Mouse (Mus musculus): ENCODE results near the gene Nod1. TPM values are rescaled to one million over a fixed set of nuclear protein-coding genes. Genes with fewer than 3 reads are reported as not detected.

Gene Nod1
- polyA plus RNA-seq, 1 experiment from 2014 or later: 1.7 TPM

- no peaks in the 10 kb centered on the region for H3K36me3 ChIP-seq (ENCODE audit: control insufficient read depth, insufficient read depth, low read length)
- H3K9ac ChIP-seq (replicated peaks; ENCODE audit: low read depth, low read length): no peak overlapping the region
- ATAC-seq (ENCODE audit: low read depth): no peak
- H3K4me3 ChIP-seq (ENCODE audit: low read depth, low read length): no peak overlapping the region
- no peaks in the 10 kb centered on the region for H3K4me1 ChIP-seq (ENCODE audit: control insufficient read depth, insufficient read depth, low read length)
- 61% methylated on average over 2 of the region's 2 CpGs for WGBS
- H3K4me2 ChIP-seq (ENCODE audit: low read depth, low read length): no peak overlapping the region
- no peaks in the 10 kb centered on the region for H3K9me3 ChIP-seq (ENCODE audit: control insufficient read depth, low read length)
- no peak overlapping the region for H3K27ac ChIP-seq (ENCODE audit: low read depth, low read length)
- no peaks in the 10 kb centered on the region for H3K27me3 ChIP-seq (ENCODE audit: control insufficient read depth, insufficient read depth, low read length)
Observed at GRCm38 (mm10) chr6:54969801-54970200, 2.6 kb downstream of the Nod1 start.

- Histone ChIP-seq H3K9ac (replicated peaks; ENCODE audit: low read depth, low read length) (no peak overlapping the region), H3K4me3 (ENCODE audit: low read depth, low read length) (no peak overlapping the region), H3K9me3 (ENCODE audit: control insufficient read depth, low read length) (no peaks in the 10 kb centered on the region), H3K4me1 (ENCODE audit: control insufficient read depth, insufficient read depth, low read length) (no peaks in the 10 kb centered on the region), H3K27ac (ENCODE audit: low read depth, low read length) (no peak overlapping the region), H3K4me2 (ENCODE audit: low read depth, low read length) (no peak overlapping the region), H3K27me3 (ENCODE audit: control insufficient read depth, insufficient read depth, low read length) (no peaks in the 10 kb centered on the region), H3K36me3 (ENCODE audit: control insufficient read depth, insufficient read depth, low read length) (no peaks in the 10 kb centered on the region)
- 40% methylated on average over 10 of the region's 10 CpGs for WGBS
- no peak for ATAC-seq (ENCODE audit: low read depth)
Observed at GRCm38 (mm10) chr6:54967591-54967990, 4.8 kb downstream of the Nod1 start.

- H3K4me3 ChIP-seq (ENCODE audit: low read depth, low read length): no peak overlapping the region
- no peak overlapping the region for H3K9ac ChIP-seq (replicated peaks; ENCODE audit: low read depth, low read length)
- H3K4me1 ChIP-seq (ENCODE audit: control insufficient read depth, insufficient read depth, low read length): no peaks in the 10 kb centered on the region
- no peak for ATAC-seq (ENCODE audit: low read depth)
- no peaks in the 10 kb centered on the region for H3K9me3 ChIP-seq (ENCODE audit: control insufficient read depth, low read length)
- no peak overlapping the region for H3K4me2 ChIP-seq (ENCODE audit: low read depth, low read length)
- no peak overlapping the region for H3K27ac ChIP-seq (ENCODE audit: low read depth, low read length)
- no peaks in the 10 kb centered on the region for H3K27me3 ChIP-seq (ENCODE audit: control insufficient read depth, insufficient read depth, low read length)
- no peaks in the 10 kb centered on the region for H3K36me3 ChIP-seq (ENCODE audit: control insufficient read depth, insufficient read depth, low read length)
- 60% methylated on average over 5 of the region's 5 CpGs for WGBS
Observed at GRCm38 (mm10) chr6:54965234-54965633, 7.2 kb downstream of the Nod1 start.

- 55% methylated on average over 1 of the region's 1 CpGs for WGBS
- Histone ChIP-seq H3K27me3 (ENCODE audit: control insufficient read depth, insufficient read depth, low read length) (no peaks in the 10 kb centered on the region), H3K9ac (replicated peaks; ENCODE audit: low read depth, low read length) (no peak overlapping the region), H3K4me2 (ENCODE audit: low read depth, low read length) (no peak overlapping the region), H3K36me3 (ENCODE audit: control insufficient read depth, insufficient read depth, low read length) (no peaks in the 10 kb centered on the region), H3K9me3 (ENCODE audit: control insufficient read depth, low read length) (no peaks in the 10 kb centered on the region), H3K4me3 (ENCODE audit: low read depth, low read length) (no peak overlapping the region), H3K4me1 (ENCODE audit: control insufficient read depth, insufficient read depth, low read length) (no peaks in the 10 kb centered on the region), H3K27ac (ENCODE audit: low read depth, low read length) (no peak overlapping the region)
- no peak for ATAC-seq (ENCODE audit: low read depth)
Observed at GRCm38 (mm10) chr6:54964755-54965154, 7.7 kb downstream of the Nod1 start.

- no peaks in the 10 kb centered on the region for H3K4me1 ChIP-seq (ENCODE audit: control insufficient read depth, insufficient read depth, low read length)
- H3K9ac ChIP-seq (replicated peaks; ENCODE audit: low read depth, low read length): no peak overlapping the region
- no peaks in the 10 kb centered on the region for H3K27me3 ChIP-seq (ENCODE audit: control insufficient read depth, insufficient read depth, low read length)
- 89% methylated on average over 2 of the region's 2 CpGs for WGBS
- H3K36me3 ChIP-seq (ENCODE audit: control insufficient read depth, insufficient read depth, low read length): no peaks in the 10 kb centered on the region
- no peak overlapping the region for H3K4me2 ChIP-seq (ENCODE audit: low read depth, low read length)
- H3K4me3 ChIP-seq (ENCODE audit: low read depth, low read length): no peak overlapping the region
- no peak for ATAC-seq (ENCODE audit: low read depth)
- no peaks in the 10 kb centered on the region for H3K9me3 ChIP-seq (ENCODE audit: control insufficient read depth, low read length)
- no peak overlapping the region for H3K27ac ChIP-seq (ENCODE audit: low read depth, low read length)
Observed at GRCm38 (mm10) chr6:54963599-54963998, 8.8 kb downstream of the Nod1 start.

GRCm38 (mm10) chr6:54957655-54958054 lies 14.8 kb downstream of the Nod1 start:
- Histone ChIP-seq H3K27me3 (ENCODE audit: control insufficient read depth, insufficient read depth, low read length) (no peaks in the 10 kb centered on the region), H3K36me3 (ENCODE audit: control insufficient read depth, insufficient read depth, low read length) (no peaks in the 10 kb centered on the region), H3K4me3 (ENCODE audit: low read depth, low read length) (no peak overlapping the region), H3K4me1 (ENCODE audit: control insufficient read depth, insufficient read depth, low read length) (no peaks in the 10 kb centered on the region; the same call in 1 of the 2 replicates), H3K9me3 (ENCODE audit: control insufficient read depth, low read length) (no peaks in the 10 kb centered on the region), H3K27ac (ENCODE audit: low read depth, low read length) (no peak overlapping the region), H3K4me2 (ENCODE audit: low read depth, low read length) (no peak overlapping the region), H3K9ac (replicated peaks; ENCODE audit: low read depth, low read length) (no peak overlapping the region)
- 93% methylated on average over 8 of the region's 8 CpGs for WGBS
- ATAC-seq (ENCODE audit: low read depth): no peak

GRCm38 (mm10) chr6:54956425-54956824 lies 16.0 kb downstream of the Nod1 start:
- ATAC-seq (ENCODE audit: low read depth): peak; percentile 78; the same call in 1 of the 2 replicates
- no peaks in the 10 kb centered on the region; the same call in 1 of the 2 replicates for H3K4me1 ChIP-seq (ENCODE audit: control insufficient read depth, insufficient read depth, low read length)
- 22% methylated on average over 1 of the region's 1 CpGs for WGBS

GRCm38 (mm10) chr6:54955949-54956348 lies 16.5 kb downstream of the Nod1 start:
- Histone ChIP-seq H3K9me3 (ENCODE audit: control insufficient read depth, low read length) (no peaks in the 10 kb centered on the region), H3K27ac (ENCODE audit: low read depth, low read length) (no peak overlapping the region), H3K9ac (replicated peaks; ENCODE audit: low read depth, low read length) (no peak overlapping the region), H3K36me3 (ENCODE audit: control insufficient read depth, insufficient read depth, low read length) (no peaks in the 10 kb centered on the region), H3K4me3 (ENCODE audit: low read depth, low read length) (no peak overlapping the region), H3K27me3 (ENCODE audit: control insufficient read depth, insufficient read depth, low read length) (no peaks in the 10 kb centered on the region), H3K4me2 (ENCODE audit: low read depth, low read length) (no peak overlapping the region), H3K4me1 (ENCODE audit: control insufficient read depth, insufficient read depth, low read length) (no peaks in the 10 kb centered on the region; the same call in 1 of the 2 replicates)
- ATAC-seq (ENCODE audit: low read depth): no peak

More at GRCm38 (mm10) chr6:54956425-54956824, 16.0 kb downstream of the Nod1 start:
- no peaks in the 10 kb centered on the region for H3K36me3 ChIP-seq (ENCODE audit: control insufficient read depth, insufficient read depth, low read length)
- no peak overlapping the region for H3K9ac ChIP-seq (replicated peaks; ENCODE audit: low read depth, low read length)
- no peaks in the 10 kb centered on the region for H3K27me3 ChIP-seq (ENCODE audit: control insufficient read depth, insufficient read depth, low read length)
- H3K4me2 ChIP-seq (ENCODE audit: low read depth, low read length): no peak overlapping the region
- no peaks in the 10 kb centered on the region for H3K9me3 ChIP-seq (ENCODE audit: control insufficient read depth, low read length)
- H3K27ac ChIP-seq (ENCODE audit: low read depth, low read length): no peak overlapping the region
- H3K4me3 ChIP-seq (ENCODE audit: low read depth, low read length): no peak overlapping the region

GRCm38 (mm10) chr6:54954659-54955414 lies 17.6 kb downstream of the Nod1 start:
- H3K9me3 ChIP-seq (ENCODE audit: control insufficient read depth, low read length): no peaks in the 10 kb centered on the region
- 82% methylated on average over 10 of the region's 10 CpGs for WGBS
- H3K4me2 ChIP-seq (ENCODE audit: low read depth, low read length): no peak overlapping the region
- no peak overlapping the region for H3K4me3 ChIP-seq (ENCODE audit: low read depth, low read length)
- no peaks in the 10 kb centered on the region; the same call in 1 of the 2 replicates for H3K4me1 ChIP-seq (ENCODE audit: control insufficient read depth, insufficient read depth, low read length)
- no peak overlapping the region for H3K27ac ChIP-seq (ENCODE audit: low read depth, low read length)
- no peaks in the 10 kb centered on the region for H3K36me3 ChIP-seq (ENCODE audit: control insufficient read depth, insufficient read depth, low read length)
- no peak overlapping the region for H3K9ac ChIP-seq (replicated peaks; ENCODE audit: low read depth, low read length)
- H3K27me3 ChIP-seq (ENCODE audit: control insufficient read depth, insufficient read depth, low read length): no peaks in the 10 kb centered on the region
- ATAC-seq (ENCODE audit: low read depth): no peak

Data from neural tube, embryonic 14.5 days (tissue).